Mouse (Mus musculus): Measurements from ENCODE around the gene Med11.

DNA sequence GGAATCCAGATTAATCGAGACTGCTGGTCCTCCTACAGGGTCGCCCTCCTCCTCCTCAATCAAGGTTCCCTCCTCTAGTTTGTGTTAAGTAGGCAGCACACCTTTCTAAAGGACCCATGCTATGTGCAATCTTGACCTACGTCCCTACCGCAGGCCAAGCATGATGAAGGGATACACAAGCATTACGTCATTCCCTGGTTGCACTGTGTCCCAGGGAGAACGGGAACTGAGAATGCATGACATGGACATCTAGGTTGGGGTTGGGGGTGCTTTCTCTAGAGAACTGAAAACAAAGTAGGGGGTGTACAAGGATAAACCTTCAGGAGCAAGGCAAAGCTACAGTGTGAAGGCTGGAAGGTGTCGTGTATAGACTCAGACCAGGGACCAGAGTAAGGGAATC lies 9.8 kb upstream of the Med11 start:
- TF ChIP-seq CTCF (IDR thresholded peaks at IDR 0.05; ENCODE audit: extremely low read depth, insufficient read length, insufficient replicate concordance, low read depth, low read length) (no peak), POLR2A (IDR thresholded peaks at IDR 0.05; ENCODE audit: low read depth, low read length) (no peak)
